Mouse (Mus musculus) heart, postnatal 0 days (tissue): ENCODE results near the gene Rps19bp1. TPM values are rescaled to one million over a fixed set of nuclear protein-coding genes. Genes with fewer than 3 reads are reported as not detected.

ENCODE experiments used
- ATAC-seq: fragments of 200-750 bp; cut with Nextera tagmentation; 2 replicates; pipeline ENCODE4 v1.8.0; 2017; ENCODE audit warnings: low read depth, moderate number of reproducible peaks, moderate library complexity; ENCODE audit not compliant: insufficient read depth
- DNase-seq: peaks from one replicate; pipeline ENCODE4 v3.0.0-alpha.2; 2016; ENCODE audit warnings: low spot score
- H3K27ac ChIP-seq: fragments of 300-500 bp; sonication (generic); 2 replicates; pipeline ENCODE4 v1.5.1; 2014; ENCODE audit warnings: low read depth, mild to moderate bottlenecking
- H3K27me3 ChIP-seq: fragments of 300-500 bp; sonication (generic); 2 replicates; pipeline ENCODE4 v1.6.1; 2014; ENCODE audit warnings: low read length, mixed read lengths; ENCODE audit not compliant: control insufficient read depth, insufficient read depth
- H3K36me3 ChIP-seq: fragments of 300-500 bp; sonication (generic); replicated peaks from 2 replicates; pipeline ENCODE4 v1.6.1; 2014; ENCODE audit warnings: low read length, mixed read lengths; ENCODE audit not compliant: control insufficient read depth, insufficient read depth
- H3K4me1 ChIP-seq: fragments of 300-500 bp; sonication (generic); 2 replicates; pipeline ENCODE4 v1.6.1; 2014; ENCODE audit warnings: antibody characterized with exemption; ENCODE audit not compliant: control insufficient read depth, insufficient read depth
- H3K4me2 ChIP-seq: fragments of 300-500 bp; sonication (generic); 2 replicates; pipeline ENCODE4 v1.6.1; 2014; ENCODE audit warnings: low read depth, mild to moderate bottlenecking, low read length, moderate library complexity
- H3K4me3 ChIP-seq: fragments of 300-500 bp; sonication (generic); 2 replicates; pipeline ENCODE4 v1.5.1; 2014; ENCODE audit warnings: low read depth, low read length
- H3K9ac ChIP-seq: fragments of 300-500 bp; sonication (generic); replicated peaks from 2 replicates; pipeline ENCODE4 v1.6.1; 2014; ENCODE audit warnings: low read depth, low read length, mixed read lengths
- H3K9me3 ChIP-seq: fragments of 300-500 bp; sonication (generic); replicated peaks from 2 replicates; pipeline ENCODE4 v1.6.1; 2016; ENCODE audit warnings: low read length; ENCODE audit not compliant: control insufficient read depth
- CTCF ChIP-seq: IDR thresholded peaks from 2 replicates; pipeline ENCODE4 v1.5.1; 2016; ENCODE audit warnings: antibody characterized with exemption, control low read depth, low read depth
- EP300 ChIP-seq: IDR thresholded peaks from 2 replicates; pipeline ENCODE4 v1.6.1; 2016; ENCODE audit warnings: antibody characterized with exemption, low read depth
- WGBS: fragments of 180-500 bp; shearing (Covaris S2); extraction: QIAGEN DNeasy Blood & Tissue Kit; methylation state at CpG from one replicate; pipeline ENCODE4 v1.1.7; 2014; 5-methylcytosine and 5-hydroxymethylcytosine counted together
- polyA plus RNA-seq: library from polyadenylated mRNA; unstranded; fragments of >200 nt; fragmentation: Nextera tagmentation; extraction: Ambion mirVana; gene quantifications from 2 replicates; pipeline ENCODE4 v1.2.1, GENCODE M21; 2015
- total RNA-seq: library from RNA; depleted of rRNA; stranded (reverse); fragments of >200 nt; gene quantifications from 2 replicates; pipeline ENCODE4 v1.2.3, GENCODE M21; 2014; ENCODE audit warnings: low replicate concordance

Rps19bp1 gene
- total and polyA plus RNA-seq, 2 experiments from 2014 or later = 21.6 to 34.7 TPM

DNA sequence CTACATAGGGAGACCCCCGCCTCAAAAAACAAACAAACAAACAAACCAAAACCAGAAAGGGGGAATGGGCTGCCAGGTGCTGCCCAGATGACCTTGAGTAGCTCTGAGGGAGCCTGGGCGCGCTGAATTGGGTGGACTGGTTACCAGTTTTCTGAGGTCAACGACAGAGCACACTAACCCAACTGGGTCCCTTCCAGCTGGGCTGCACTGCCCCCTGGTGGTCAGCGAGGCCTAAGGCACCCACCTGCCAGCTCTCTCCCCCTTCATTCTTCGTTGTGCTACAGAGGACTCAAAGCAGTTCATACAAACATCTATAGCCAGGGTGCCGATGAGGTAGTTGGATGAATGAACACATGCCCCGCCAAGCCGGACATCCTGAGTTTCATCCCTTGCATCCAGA, 38.9 kb downstream of the Rps19bp1 start:
- Histone ChIP-seq H3K4me3 (no peak overlapping the region), H3K36me3 (no peaks in the 10 kb centered on the region), H3K4me2 (no peak overlapping the region), H3K9me3 (no peaks in the 10 kb centered on the region), H3K27me3 (no peaks in the 10 kb centered on the region), H3K4me1 (peaks cover 12% of the 10 kb centered on the region), H3K27ac (no peak overlapping the region), H3K9ac (no peak overlapping the region)
- peak; percentile 47 for DNase-seq
- peak; percentile 73 for ATAC-seq
- 19% methylated on average over 9 of the region's 9 CpGs for WGBS
- TF ChIP-seq CTCF (peak; percentile 84), EP300 (no peak)

DNA sequence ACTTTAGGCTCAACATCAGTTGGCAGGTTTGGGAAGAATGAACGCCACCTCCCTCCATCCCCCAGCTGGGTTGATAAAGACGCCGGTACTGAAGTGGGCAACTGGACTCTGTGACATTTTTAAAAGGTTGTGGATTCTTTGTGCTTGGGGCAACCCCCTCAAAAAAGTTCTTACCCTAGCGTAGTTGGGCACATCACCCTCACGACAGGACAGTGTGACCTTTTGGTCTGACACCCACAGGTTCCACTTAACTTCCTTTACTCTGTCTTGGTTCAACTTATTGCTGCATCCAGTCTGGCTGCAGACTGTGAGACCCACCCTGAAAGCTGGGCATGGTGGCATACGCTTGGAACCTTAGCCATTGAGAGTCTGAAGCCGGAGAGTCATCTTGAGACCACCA, 40.4 kb downstream of the Rps19bp1 start:
- Histone ChIP-seq H3K27ac (no peak overlapping the region), H3K4me3 (no peak overlapping the region), H3K27me3 (no peaks in the 10 kb centered on the region), H3K9ac (no peak overlapping the region), H3K9me3 (no peaks in the 10 kb centered on the region), H3K4me2 (no peak overlapping the region), H3K36me3 (no peaks in the 10 kb centered on the region), H3K4me1 (peaks cover 20% of the 10 kb centered on the region)
- ATAC-seq (no peak), DNase-seq (no peak)
- TF ChIP-seq EP300 = no peak
- no peak for TF ChIP-seq CTCF
- WGBS = 50% methylated on average over 7 of the region's 7 CpGs

DNA sequence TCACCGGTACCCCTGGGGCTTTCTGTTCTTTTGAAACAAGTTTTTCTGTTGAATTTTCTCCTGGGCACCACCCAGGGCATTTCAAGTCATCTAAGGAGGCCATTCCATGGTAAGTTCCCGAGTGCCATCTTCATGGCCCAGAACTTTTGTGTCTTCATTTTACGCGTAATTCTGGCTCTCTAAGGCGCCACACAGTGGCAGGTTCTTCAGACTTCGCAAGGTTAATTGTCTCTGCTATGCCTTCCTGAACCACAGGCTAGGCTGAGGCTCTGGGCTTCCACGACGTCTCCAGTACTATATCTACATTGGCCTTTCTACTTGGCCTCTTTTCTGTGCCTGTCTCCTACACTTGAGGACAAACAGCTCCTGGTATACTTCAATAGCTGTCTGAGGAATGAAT, 43.1 kb downstream of the Rps19bp1 start:
- DNase-seq = no peak
- Histone ChIP-seq H3K27me3 (no peaks in the 10 kb centered on the region), H3K4me2 (no peak overlapping the region), H3K9me3 (no peaks in the 10 kb centered on the region), H3K9ac (no peak overlapping the region), H3K36me3 (no peaks in the 10 kb centered on the region), H3K4me3 (no peak overlapping the region), H3K4me1 (peaks cover 20% of the 10 kb centered on the region), H3K27ac (no peak overlapping the region)
- 59% methylated on average over 8 of the region's 8 CpGs for WGBS
- TF ChIP-seq CTCF (0 out of 2 replicates have a peak, but pooled peaks have one; percentile 7), EP300 (no peak)
- no peak for ATAC-seq

DNA sequence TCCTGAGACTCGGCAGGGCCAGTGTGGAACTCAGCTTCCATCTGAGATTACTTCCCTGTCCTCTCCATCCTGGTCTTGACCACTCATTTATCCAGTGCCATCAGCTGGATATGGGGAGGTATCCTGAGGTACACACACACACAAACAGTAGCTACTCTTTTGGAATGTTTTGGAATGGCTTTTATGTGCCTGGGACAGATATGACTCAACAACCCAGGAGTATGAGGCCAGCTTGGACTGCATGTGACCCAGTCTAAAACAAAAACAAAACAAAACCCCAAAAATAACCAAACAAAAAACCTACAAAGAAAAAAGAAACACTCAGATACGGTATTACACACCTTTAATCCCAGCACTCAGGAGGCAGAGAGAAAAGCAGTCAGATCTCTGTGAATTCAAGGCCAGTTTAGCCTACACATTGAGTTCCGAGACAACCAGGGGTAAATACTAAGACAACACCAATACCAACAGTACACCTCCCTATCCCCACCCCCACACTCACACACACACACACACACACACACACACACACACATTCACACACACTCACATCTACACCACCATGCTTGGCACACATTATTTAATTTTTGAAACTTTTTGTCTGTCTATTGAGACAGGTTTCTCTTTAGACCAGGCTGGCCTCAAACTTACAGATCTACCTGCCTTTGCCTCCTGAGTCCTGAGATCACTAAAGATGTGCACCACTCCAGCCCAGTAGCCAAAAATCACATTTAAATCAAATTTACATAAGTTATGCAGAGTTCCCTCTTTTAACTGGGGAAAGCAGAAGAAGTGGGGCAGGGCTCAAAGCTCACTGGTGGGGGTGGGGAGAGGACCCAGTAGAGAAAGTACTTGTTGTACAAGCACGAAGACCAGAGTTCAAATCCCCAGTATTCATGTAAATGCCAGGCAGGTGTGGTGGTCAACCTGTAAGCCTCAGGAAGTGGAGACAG, 44.1 kb downstream of the Rps19bp1 start:
- no peak overlapping the region for H3K4me3 ChIP-seq
- no peak for DNase-seq
- no peaks in the 10 kb centered on the region for H3K9me3 ChIP-seq
- TF ChIP-seq CTCF (no peak), EP300 (no peak)
- no peaks in the 10 kb centered on the region for H3K27me3 ChIP-seq
- WGBS = 55% methylated on average over 4 of the region's 4 CpGs
- H3K4me1 ChIP-seq = peaks cover 20% of the 10 kb centered on the region
- H3K9ac ChIP-seq = no peak overlapping the region
- no peak overlapping the region for H3K27ac ChIP-seq
- peak overlapping the region; percentile 40; the same call in 1 of the 2 replicates for H3K4me2 ChIP-seq
- no peaks in the 10 kb centered on the region for H3K36me3 ChIP-seq
- ATAC-seq = no peak; the same call in 1 of the 2 replicates

DNA sequence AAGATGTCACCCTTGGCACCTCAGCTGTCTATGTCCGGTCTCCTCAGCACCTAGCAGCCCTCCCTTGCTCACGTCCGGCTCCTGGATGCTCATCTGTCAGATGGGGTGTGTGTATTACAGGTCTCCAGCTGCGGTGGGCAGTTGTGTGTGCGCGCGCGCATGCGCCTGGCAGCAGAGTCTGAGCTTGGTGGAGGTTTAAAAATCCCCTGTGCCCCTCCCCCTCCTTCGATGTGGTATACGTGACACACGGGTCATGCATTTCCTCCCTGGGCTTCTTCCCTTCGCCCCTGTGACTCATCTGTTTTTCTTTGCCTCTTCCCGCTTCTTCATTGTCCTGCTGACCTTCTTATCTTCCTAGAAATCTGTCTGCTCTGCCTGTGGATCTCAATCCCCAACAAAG, 44.9 kb downstream of the Rps19bp1 start:
- Histone ChIP-seq H3K27me3 (no peaks in the 10 kb centered on the region), H3K27ac (no peak overlapping the region), H3K9ac (no peak overlapping the region), H3K36me3 (no peaks in the 10 kb centered on the region), H3K9me3 (no peaks in the 10 kb centered on the region), H3K4me3 (no peak overlapping the region), H3K4me1 (peaks cover 20% of the 10 kb centered on the region), H3K4me2 (peak overlapping the region; percentile 40; the same call in 1 of the 2 replicates)
- DNase-seq = peak; percentile 15
- 24% methylated on average over 14 of the region's 14 CpGs for WGBS
- ATAC-seq = peak; percentile 49; the same call in 1 of the 2 replicates
- TF ChIP-seq CTCF (no peak), EP300 (no peak)
